Comparison of ENCODE assay signal across 21 mouse cellular contexts in genomic region chr1:69599074-69599772, GRCm38 (mm10).
DNase-seq lines count a peak whose midpoint lies in the region; ATAC-seq lines count a peak whose summit lies in the region.
"Had no signal": no experiment of that assay in that cellular context is flagged by ENCODE, and none has a peak within 500 bp of the region (broad histone marks: within the 10 kb centered on the region; RNA-seq: fewer than 3 reads in every experiment).

No protein-coding gene starts in this region.

- WGBS in kidney, embryonic 14.5 days = 92% methylated on average over 12 of the region's 12 CpGs

- H3K4me3 ChIP-seq in kidney, embryonic 14.5 days (ENCODE audit: low read length) = no peak overlapping the region
- H3K4me3 ChIP-seq: embryonic facial prominence, embryonic 10.5 days; embryonic facial prominence, embryonic 12.5 days; forebrain, embryonic 13.5 days; forebrain, embryonic 15.5 days had no signal

- peak; percentile 46 for ATAC-seq in CD4-positive, CD25-positive, alpha-beta regulatory T cell, adult 4 months
- ATAC-seq in activated CD4-positive, CD25-positive, alpha-beta regulatory T cell, adult 4 months = peak; percentile 36
- peak; percentile 46 for ATAC-seq in inflammation-experienced regulatory T-cells, adult 6 months
- no peak for ATAC-seq in kidney, embryonic 14.5 days (ENCODE audit: low FRiP score, low TSS enrichment)
- ATAC-seq: forebrain, embryonic 13.5 days; forebrain, embryonic 15.5 days; forebrain, postnatal 0 days; Patski had no signal

- H3K9ac ChIP-seq in kidney, embryonic 14.5 days (ENCODE audit: low read depth, low read length) = no peak overlapping the region
- H3K9ac ChIP-seq: embryonic facial prominence, embryonic 12.5 days; forebrain, embryonic 13.5 days; forebrain, embryonic 15.5 days; forebrain, postnatal 0 days had no signal

- no peaks in the 10 kb centered on the region for H3K27me3 ChIP-seq in kidney, embryonic 14.5 days (ENCODE audit: control insufficient read depth, insufficient read depth, low read length)
- H3K27me3 ChIP-seq: embryonic facial prominence, embryonic 12.5 days; forebrain, embryonic 13.5 days; forebrain, embryonic 15.5 days; Patski had no signal

- no peak for DNase-seq in natural killer cell, adult 2 months (ENCODE audit: low spot score in 2 of 2)
- no peak for DNase-seq in cerebellum, adult 8-10 months
- no peak for DNase-seq in left cerebral cortex, adult 18-20 months (ENCODE audit: low spot score in 2 of 2)
- DNase-seq: adrenal gland, adult 2 months; adrenal gland, postnatal 10 days; adrenal gland, postnatal 25 days; cerebellum, adult 11 months; cerebellum, adult 18-20 months; cerebellum, adult 9-10 months; cerebellum, postnatal 10 days; cerebellum, postnatal 25 days; forebrain, postnatal 0 days had no signal

- no peaks in the 10 kb centered on the region for H3K36me3 ChIP-seq in kidney, embryonic 14.5 days (ENCODE audit: control insufficient read depth, insufficient read depth, low read length)
- H3K36me3 ChIP-seq: embryonic facial prominence, embryonic 10.5 days; embryonic facial prominence, embryonic 12.5 days; forebrain, embryonic 15.5 days had no signal

- H3K4me2 ChIP-seq in kidney, embryonic 14.5 days (replicated peaks; ENCODE audit: low read depth, low read length) = no peak overlapping the region
- H3K4me2 ChIP-seq: embryonic facial prominence, embryonic 12.5 days; forebrain, embryonic 13.5 days; forebrain, embryonic 15.5 days had no signal

- no peaks in the 10 kb centered on the region for H3K9me3 ChIP-seq in kidney, embryonic 14.5 days (ENCODE audit: control insufficient read depth, low read length)
- H3K9me3 ChIP-seq: embryonic facial prominence, embryonic 10.5 days; embryonic facial prominence, embryonic 12.5 days; forebrain, embryonic 13.5 days; forebrain, embryonic 15.5 days had no signal

- no peak overlapping the region for H3K27ac ChIP-seq in kidney, embryonic 14.5 days (ENCODE audit: low read depth, low read length)
- H3K27ac ChIP-seq: embryonic facial prominence, embryonic 10.5 days; embryonic facial prominence, embryonic 12.5 days; forebrain, embryonic 13.5 days; forebrain, embryonic 15.5 days had no signal

- no peaks in the 10 kb centered on the region for H3K4me1 ChIP-seq in kidney, embryonic 14.5 days (ENCODE audit: control insufficient read depth, insufficient read depth, low read length)
- H3K4me1 ChIP-seq: embryonic facial prominence, embryonic 10.5 days; embryonic facial prominence, embryonic 12.5 days had no signal
